ENCODE assay signal across 23 mouse cellular contexts in the genomic region with DNA sequence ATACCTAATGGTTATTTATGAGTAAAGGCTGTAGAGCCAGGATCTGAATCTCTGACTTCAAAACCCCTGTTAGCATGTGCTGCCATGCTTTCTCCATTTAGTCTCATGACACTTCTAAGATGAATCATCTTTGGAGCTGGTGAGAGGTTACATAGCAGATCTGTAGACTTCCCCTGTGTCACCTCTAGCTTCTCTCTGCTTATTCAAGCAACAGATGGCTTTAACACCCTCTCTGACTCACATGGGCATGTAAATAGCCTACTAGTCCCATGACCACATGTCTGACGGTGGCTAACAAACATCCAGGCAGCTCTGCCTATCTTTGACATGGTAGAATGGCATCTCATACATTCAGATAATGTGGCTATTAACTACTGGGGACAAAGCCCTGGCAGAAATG. TPM values are rescaled to one million over a fixed set of nuclear protein-coding genes. Genes with fewer than 3 reads are reported as not detected.
DNase-seq lines count a peak whose midpoint lies in the region; ATAC-seq and TF ChIP-seq lines count a peak whose summit lies in the region.
"Had no signal": no experiment of that assay in that cellular context is flagged by ENCODE, and none has a peak within 500 bp of the region (broad histone marks: within the 10 kb centered on the region; RNA-seq: fewer than 3 reads in every experiment).

No protein-coding gene starts in this region.

- TF ChIP-seq POLR2A in embryonic fibroblast, embryonic 13.5 days (IDR thresholded peaks at IDR 0.05; ENCODE audit: low read depth, low read length): no peak

- no peaks in the 10 kb centered on the region for H3K36me3 ChIP-seq in heart, postnatal 0 days (replicated peaks; ENCODE audit: control insufficient read depth, insufficient read depth, low read length)
- H3K36me3 ChIP-seq in heart, embryonic 11.5 days (ENCODE audit: control insufficient read depth, insufficient read depth, low read length): no peaks in the 10 kb centered on the region
- no peaks in the 10 kb centered on the region for H3K36me3 ChIP-seq in stomach, postnatal 0 days (ENCODE audit: control insufficient read depth, insufficient read depth, low read length)
- H3K36me3 ChIP-seq in kidney, embryonic 15.5 days: no peaks in the 10 kb centered on the region
- H3K36me3 ChIP-seq: embryonic facial prominence, embryonic 15.5 days; heart, embryonic 12.5 days; hindbrain, embryonic 15.5 days had no signal

- H3K4me3 ChIP-seq in heart, postnatal 0 days (ENCODE audit: low read depth, low read length): no peak overlapping the region
- no peak overlapping the region for H3K4me3 ChIP-seq in heart, embryonic 11.5 days (ENCODE audit: low read depth, low read length)
- H3K4me3 ChIP-seq in embryonic fibroblast, embryonic 13.5 days (ENCODE audit: insufficient read depth, low read length): no peak overlapping the region
- no peak overlapping the region for H3K4me3 ChIP-seq in stomach, postnatal 0 days (ENCODE audit: low read depth, low read length)
- no peak overlapping the region for H3K4me3 ChIP-seq in kidney, embryonic 15.5 days (replicated peaks)
- H3K4me3 ChIP-seq: embryonic facial prominence, embryonic 15.5 days; heart, embryonic 12.5 days; hindbrain, embryonic 15.5 days had no signal

- 47% methylated on average over 1 of the region's 1 CpGs for WGBS in heart, postnatal 0 days
- 41% methylated on average over 1 of the region's 1 CpGs for WGBS in heart, embryonic 11.5 days (ENCODE audit: insufficient replicate concordance)
- 81% methylated on average over 1 of the region's 1 CpGs for WGBS in stomach, postnatal 0 days
- 41% methylated on average over 1 of the region's 1 CpGs for WGBS in kidney, embryonic 15.5 days

- TF ChIP-seq CTCF in heart, postnatal 0 days (IDR thresholded peaks at IDR 0.05; ENCODE audit: low read depth): no peak
- no peak for TF ChIP-seq CTCF in embryonic fibroblast, embryonic 13.5 days (IDR thresholded peaks at IDR 0.05; ENCODE audit: borderline replicate concordance, insufficient read depth, low read length)
- no peak for TF ChIP-seq CTCF in stomach, postnatal 0 days (IDR thresholded peaks at IDR 0.05; ENCODE audit: low read depth)

- TF ChIP-seq EP300 in heart, postnatal 0 days (IDR thresholded peaks at IDR 0.05; ENCODE audit: low read depth): no peak
- no peak for TF ChIP-seq EP300 in stomach, postnatal 0 days (optimal IDR thresholded peaks at IDR 0.05)

- H3K4me2 ChIP-seq in heart, postnatal 0 days (ENCODE audit: low read depth, low read length): no peak overlapping the region
- no peak overlapping the region for H3K4me2 ChIP-seq in heart, embryonic 11.5 days
- no peak overlapping the region for H3K4me2 ChIP-seq in stomach, postnatal 0 days (replicated peaks; ENCODE audit: low read depth)
- no peak overlapping the region for H3K4me2 ChIP-seq in kidney, embryonic 15.5 days
- H3K4me2 ChIP-seq: embryonic facial prominence, embryonic 15.5 days; heart, embryonic 12.5 days; hindbrain, embryonic 15.5 days had no signal

- peak; percentile 11 for DNase-seq in heart, postnatal 0 days (ENCODE audit: low spot score)
- peak; percentile 78 for DNase-seq in Muller cell, postnatal 12 days (ENCODE audit: inconsistent ontology term)
- DNase-seq in stomach, postnatal 0 days (ENCODE audit: low spot score): no peak
- no peak for DNase-seq in layer of hippocampus, adult 8-10 months (ENCODE audit: low spot score in 2 of 2)
- DNase-seq in cerebellum, postnatal 4 days (ENCODE audit: low spot score in 2 of 2): no peak
- DNase-seq: adrenal gland, adult 2 months; adrenal gland, postnatal 25 days; cerebellum, adult 2 months; cerebellum, postnatal 10 days; embryo, embryonic 11 days; gastrocnemius, postnatal 14 days; heart, adult 18-20 months; heart, postnatal 36 days; kidney, adult 2 months had no signal

- no peaks in the 10 kb centered on the region; the same call in 1 of the 2 replicates for H3K9me3 ChIP-seq in heart, postnatal 0 days (replicated peaks; ENCODE audit: control insufficient read depth, low read length)
- 0 out of 2 replicates have a peak, but pooled peaks cover 2% of the 10 kb centered on the region for H3K9me3 ChIP-seq in heart, embryonic 11.5 days (replicated peaks; ENCODE audit: control insufficient read depth, low read length)
- no peaks in the 10 kb centered on the region for H3K9me3 ChIP-seq in stomach, postnatal 0 days (ENCODE audit: control insufficient read depth, low read length)
- H3K9me3 ChIP-seq in kidney, embryonic 15.5 days (replicated peaks): no peaks in the 10 kb centered on the region
- H3K9me3 ChIP-seq: embryonic facial prominence, embryonic 15.5 days; heart, embryonic 12.5 days; hindbrain, embryonic 15.5 days had no signal

- ATAC-seq in heart, postnatal 0 days (ENCODE audit: insufficient read depth, low read depth): peak; percentile 60; the same call in 1 of the 2 replicates
- ATAC-seq in heart, embryonic 11.5 days (replicated peaks; ENCODE audit: insufficient number of reproducible peaks, low FRiP score, low TSS enrichment): no peak
- ATAC-seq in stomach, postnatal 0 days (ENCODE audit: low FRiP score, low TSS enrichment): peak; percentile 86
- ATAC-seq in kidney, embryonic 15.5 days (replicated peaks; ENCODE audit: low FRiP score): no peak
- ATAC-seq: activated CD4-positive, CD25-positive, alpha-beta regulatory T cell, adult 4 months; forebrain, embryonic 16.5 days; intestine, embryonic 16.5 days had no signal

- no peaks in the 10 kb centered on the region for H3K4me1 ChIP-seq in heart, postnatal 0 days (ENCODE audit: control insufficient read depth, insufficient read depth)
- no peaks in the 10 kb centered on the region for H3K4me1 ChIP-seq in heart, embryonic 11.5 days (ENCODE audit: control insufficient read depth, insufficient read depth, low read length)
- peaks cover 6% of the 10 kb centered on the region for H3K4me1 ChIP-seq in embryonic fibroblast, embryonic 13.5 days (ENCODE audit: control insufficient read depth, insufficient read depth, low read length)
- no peaks in the 10 kb centered on the region for H3K4me1 ChIP-seq in stomach, postnatal 0 days (replicated peaks; ENCODE audit: control insufficient read depth, insufficient read depth)
- no peaks in the 10 kb centered on the region for H3K4me1 ChIP-seq in kidney, embryonic 15.5 days
- H3K4me1 ChIP-seq: embryonic facial prominence, embryonic 15.5 days had no signal

- no peak overlapping the region for H3K27ac ChIP-seq in heart, postnatal 0 days (ENCODE audit: low read depth)
- no peak overlapping the region for H3K27ac ChIP-seq in heart, embryonic 11.5 days (ENCODE audit: low read depth, low read length)
- 0 out of 2 replicates have a peak overlapping the region, but pooled peaks have one; percentile 40 for H3K27ac ChIP-seq in embryonic fibroblast, embryonic 13.5 days (ENCODE audit: insufficient read depth, low read length)
- H3K27ac ChIP-seq in stomach, postnatal 0 days (replicated peaks): no peak overlapping the region
- no peak overlapping the region for H3K27ac ChIP-seq in kidney, embryonic 15.5 days
- H3K27ac ChIP-seq: embryonic facial prominence, embryonic 15.5 days; hindbrain, embryonic 15.5 days had no signal

- H3K27me3 ChIP-seq in heart, postnatal 0 days (ENCODE audit: control insufficient read depth, insufficient read depth, low read length): no peaks in the 10 kb centered on the region
- H3K27me3 ChIP-seq in heart, embryonic 11.5 days (ENCODE audit: control insufficient read depth, insufficient read depth, low read length): no peaks in the 10 kb centered on the region
- H3K27me3 ChIP-seq in stomach, postnatal 0 days (ENCODE audit: control insufficient read depth, insufficient read depth, low read length): no peaks in the 10 kb centered on the region
- H3K27me3 ChIP-seq in kidney, embryonic 15.5 days: no peaks in the 10 kb centered on the region
- H3K27me3 ChIP-seq: embryonic facial prominence, embryonic 15.5 days; heart, embryonic 12.5 days; hindbrain, embryonic 15.5 days had no signal

- H3K9ac ChIP-seq in heart, postnatal 0 days (replicated peaks; ENCODE audit: low read depth, low read length): no peak overlapping the region
- H3K9ac ChIP-seq in heart, embryonic 11.5 days (ENCODE audit: low read depth, low read length): no peak overlapping the region
- H3K9ac ChIP-seq in stomach, postnatal 0 days (ENCODE audit: low read length): no peak overlapping the region
- H3K9ac ChIP-seq in kidney, embryonic 15.5 days: no peak overlapping the region
- H3K9ac ChIP-seq: embryonic facial prominence, embryonic 15.5 days; heart, embryonic 12.5 days; hindbrain, embryonic 15.5 days had no signal

RNA-seq across cellular contexts. Expression of a gene that starts 39.3 kb away (rescaled TPM):
- 12.0 and 13.4 TPM in 2 replicates for total RNA-seq in heart, postnatal 0 days (2014; rRNA removed; ENCODE audit: low replicate concordance)
- polyA plus RNA-seq in heart, postnatal 0 days (2015; fragmentation: Nextera tagmentation; extraction: Ambion mirVana): 13.0 and 14.2 TPM in 2 replicates
- 6.2 and 8.7 TPM in 2 replicates for polyA plus RNA-seq in heart, embryonic 11.5 days (2014; fragmentation: Nextera tagmentation; extraction: Ambion mirVana)
- polyA plus RNA-seq in embryonic fibroblast, embryonic 13.5 days (2011; ENCODE audit: insufficient read length, low read depth, missing spikeins): 27.1 and 27.3 TPM in 2 replicates
- 24.4 and 24.5 TPM in 2 replicates for polyA plus RNA-seq in stomach, postnatal 0 days (2015; fragmentation: Nextera tagmentation; extraction: Ambion mirVana)
- 70.9 and 71.3 TPM in 2 replicates for polyA plus RNA-seq in kidney, embryonic 15.5 days (2015; fragmentation: Nextera tagmentation; extraction: Ambion mirVana)
- 10 to 100 TPM in 1 of 4 experiments, 1 to 10 TPM in 3; 4.8 to 10.6 (median 7.1) TPM for total RNA-seq in layer of hippocampus, adult 8-10 months (2022)

Comparison
In these comparisons a context has a peak if more than half of its experiments do, and no peak if none do; other contexts are left out.
1. ATAC-seq: peak in heart, postnatal 0 days (single experiment) and stomach, postnatal 0 days (single experiment); none in heart, embryonic 11.5 days (single experiment) and kidney, embryonic 15.5 days (single experiment).
2. DNase-seq: peak in heart, postnatal 0 days (single experiment) and Muller cell, postnatal 12 days (single experiment); none in stomach, postnatal 0 days (single experiment), layer of hippocampus, adult 8-10 months (0 of 2) and cerebellum, postnatal 4 days (0 of 2).